16 mouse cellular contexts compared by ENCODE assay signal in the genomic region with DNA sequence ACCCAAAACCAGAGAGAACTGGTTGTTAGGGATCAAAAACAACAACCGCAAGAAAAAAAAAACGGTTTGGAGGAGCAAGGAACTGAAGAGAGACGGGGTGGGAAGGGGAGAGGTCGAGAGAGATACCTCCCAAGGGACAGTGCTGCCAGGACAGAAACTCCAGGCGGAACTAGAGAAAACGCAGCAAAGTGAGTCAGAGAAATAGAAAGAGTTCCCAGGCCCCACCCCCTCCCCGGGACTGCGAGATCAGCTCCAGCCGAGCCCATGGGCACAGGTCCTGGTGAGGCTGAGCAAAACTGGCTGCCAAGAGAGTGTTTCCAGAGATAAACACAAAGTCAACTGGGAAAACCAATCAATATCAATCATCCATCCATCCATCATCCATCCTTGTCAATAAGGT. TPM values are rescaled to one million over a fixed set of nuclear protein-coding genes. Genes with fewer than 3 reads are reported as not detected.
"Had no signal": no experiment of that assay in that cellular context is flagged by ENCODE, and none has a peak within 500 bp of the region (broad histone marks: within the 10 kb centered on the region; RNA-seq: fewer than 3 reads in every experiment).

No protein-coding gene starts in this region.

- H3K27me3 ChIP-seq: stomach, embryonic 15.5 days had no signal

- H3K36me3 ChIP-seq: midbrain, embryonic 10.5 days; midbrain, embryonic 12.5 days; neural tube, embryonic 12.5 days; stomach, embryonic 15.5 days had no signal

- H3K4me1 ChIP-seq: midbrain, embryonic 12.5 days; neural tube, embryonic 12.5 days had no signal

- H3K27ac ChIP-seq: midbrain, embryonic 10.5 days; midbrain, embryonic 12.5 days; neural tube, embryonic 12.5 days; stomach, embryonic 15.5 days; stomach, postnatal 0 days had no signal

- H3K9ac ChIP-seq: lung, embryonic 14.5 days; midbrain, embryonic 12.5 days; neural tube, embryonic 12.5 days; stomach, embryonic 15.5 days had no signal

- H3K9me3 ChIP-seq: midbrain, embryonic 10.5 days; midbrain, embryonic 12.5 days; neural tube, embryonic 12.5 days; stomach, embryonic 15.5 days had no signal

- H3K4me2 ChIP-seq: lung, embryonic 14.5 days; midbrain, embryonic 12.5 days; neural tube, embryonic 12.5 days; stomach, embryonic 15.5 days had no signal

- H3K4me3 ChIP-seq: midbrain, embryonic 10.5 days; midbrain, embryonic 12.5 days; neural tube, embryonic 12.5 days; stomach, embryonic 15.5 days had no signal

- DNase-seq: lung, adult 18-20 months; lung, embryonic 14.5 days; lung, postnatal 4 days; midbrain, embryonic 14.5 days; right cerebral cortex, postnatal 14 days; thymus, adult 2 months; thymus, postnatal 25 days; thymus, postnatal 4 days had no signal

RNA-seq across cellular contexts. Expression of a gene that starts 36.4 kb away (rescaled TPM):
- total RNA-seq: megakaryocyte, adult 5-6 weeks; megakaryocyte-erythroid progenitor cell, adult 5-6 weeks; neutrophil, adult 5-6 weeks had no signal
- polyA plus RNA-seq: midbrain, embryonic 12.5 days had no signal
